Mouse (Mus musculus) spleen, postnatal 14 days (tissue): ENCODE measurements around the gene Rpl36-ps4.
"Not testable (repeated sequence)": the region's sequence is repeated elsewhere in the genome, so short reads cannot be mapped to it uniquely, and the experiment has no call there.

Experiments
- DNase-seq, 2 experiments: peaks; one replicate each; pipeline ENCODE4 v3.0.0; 2021 to 2022; ENCODE audit warnings: low spot score in 2 of 2

The Rpl36-ps4 gene

DNA sequence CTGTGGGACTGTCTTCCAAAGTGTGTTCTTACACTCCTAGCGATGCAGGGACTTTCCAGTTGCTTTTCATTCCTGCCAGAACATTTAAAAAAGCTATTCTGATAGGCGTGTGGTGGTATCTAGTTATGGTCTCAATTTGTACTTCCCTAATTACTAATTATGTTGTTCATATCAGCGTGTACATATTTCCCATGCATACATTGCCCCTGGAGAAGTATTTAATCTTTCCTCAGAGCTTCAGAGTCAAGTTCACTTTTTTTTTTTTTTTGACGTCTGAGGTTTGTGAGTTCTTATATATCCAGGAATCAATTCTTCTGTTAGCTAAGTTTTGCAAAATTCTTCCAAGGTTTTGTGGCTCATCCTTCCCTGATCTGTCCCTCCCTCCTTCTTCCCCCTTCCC lies 15.4 kb downstream of the Rpl36-ps4 start:
- no peak for DNase-seq

DNA sequence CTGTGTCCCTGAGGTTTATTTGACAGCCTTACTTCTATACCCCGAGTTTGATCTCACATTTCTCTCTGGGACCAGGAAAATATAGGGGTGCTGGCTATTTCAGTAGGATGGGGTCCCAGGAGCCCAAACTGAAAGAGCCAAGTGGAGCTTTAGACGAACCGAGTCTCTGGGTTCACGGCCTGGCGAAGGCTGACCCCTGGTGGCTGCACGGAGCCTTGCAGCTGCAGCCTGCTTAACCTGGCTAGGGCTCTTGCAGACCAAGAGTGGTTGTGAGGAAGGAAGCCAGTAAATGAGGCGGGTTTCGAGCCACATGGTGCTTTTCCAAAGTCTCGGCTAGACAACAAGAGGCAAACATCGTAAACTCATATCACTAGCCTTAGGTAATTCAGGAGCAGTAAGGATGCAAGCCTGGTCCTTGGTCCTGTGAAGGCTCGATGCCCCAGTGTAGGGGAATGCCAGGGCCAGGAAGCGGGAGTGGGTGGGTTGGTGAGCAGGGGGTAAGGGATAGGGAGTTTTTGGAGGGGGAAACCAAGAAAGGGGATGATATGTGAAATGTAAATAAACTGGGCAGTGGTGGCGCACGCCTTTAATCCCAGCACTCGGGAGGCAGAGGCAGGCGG lies 28.3 kb downstream of the Rpl36-ps4 start:
- DNase-seq: peak; percentile 44 to 58

GRCm38 (mm10) chr17:87954618-87955124 lies 33.9 kb downstream of the Rpl36-ps4 start:
- not testable (repeated sequence) for DNase-seq

DNA sequence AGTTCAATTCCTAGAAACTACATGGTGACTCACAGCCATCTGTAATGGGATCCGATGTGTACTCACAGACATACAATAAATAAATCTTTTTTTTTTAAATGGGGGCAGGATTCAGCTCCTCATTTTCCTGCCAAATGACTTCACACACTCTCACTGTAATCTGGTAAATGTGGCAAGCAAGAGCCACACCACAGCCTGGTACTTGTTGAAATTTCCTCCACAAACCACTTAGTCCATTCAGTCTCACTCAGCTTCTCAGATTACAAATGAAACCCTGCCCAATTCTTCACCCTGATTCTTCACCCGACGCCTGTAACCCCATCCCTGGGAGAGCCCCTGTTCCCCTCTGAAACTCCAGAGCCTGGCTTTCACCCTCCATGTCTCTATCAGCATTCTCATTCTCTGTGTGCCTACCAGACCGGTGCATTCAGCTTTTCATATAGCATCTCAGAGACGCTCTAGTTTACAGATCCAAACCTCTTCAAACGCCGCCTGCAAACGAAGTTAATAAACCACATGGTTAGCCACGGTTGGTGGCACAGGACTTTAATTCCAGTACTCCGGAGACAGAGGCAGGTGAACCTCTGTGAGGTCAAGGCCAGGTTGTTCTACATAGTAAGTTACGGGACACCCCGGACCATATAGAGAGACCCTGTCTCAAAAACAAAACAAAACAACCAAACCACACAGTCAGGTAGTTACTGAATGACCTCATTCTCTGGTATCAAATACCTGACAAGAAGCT lies 36.5 kb downstream of the Rpl36-ps4 start:
- no peak for DNase-seq

DNA sequence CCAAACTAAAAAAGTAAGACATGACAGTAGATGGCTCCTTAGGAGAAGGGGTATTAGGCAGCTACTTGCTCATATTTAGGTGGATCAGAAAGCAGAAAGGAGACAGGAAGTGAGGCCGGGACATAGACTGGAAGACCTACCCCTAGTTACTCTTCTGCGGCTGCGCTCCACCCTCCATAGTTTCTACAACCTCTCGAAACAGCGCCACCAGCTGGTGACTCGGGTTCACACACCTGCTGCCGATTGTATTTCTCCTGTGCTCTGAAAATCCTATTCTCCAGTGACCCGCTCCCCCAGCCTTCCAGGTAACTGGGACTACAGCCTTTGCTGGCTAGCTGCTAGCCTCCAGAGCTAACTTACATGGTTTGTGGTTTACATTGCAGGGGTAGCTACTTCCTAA lies 37.5 kb downstream of the Rpl36-ps4 start:
- DNase-seq: no peak

- DNase-seq: not testable (repeated sequence)
Measured at GRCm38 (mm10) chr17:87959406-87959805, 38.6 kb downstream of the Rpl36-ps4 start.

- not testable (repeated sequence) for DNase-seq
Measured at GRCm38 (mm10) chr17:87959931-87960330, 39.2 kb downstream of the Rpl36-ps4 start.

DNA sequence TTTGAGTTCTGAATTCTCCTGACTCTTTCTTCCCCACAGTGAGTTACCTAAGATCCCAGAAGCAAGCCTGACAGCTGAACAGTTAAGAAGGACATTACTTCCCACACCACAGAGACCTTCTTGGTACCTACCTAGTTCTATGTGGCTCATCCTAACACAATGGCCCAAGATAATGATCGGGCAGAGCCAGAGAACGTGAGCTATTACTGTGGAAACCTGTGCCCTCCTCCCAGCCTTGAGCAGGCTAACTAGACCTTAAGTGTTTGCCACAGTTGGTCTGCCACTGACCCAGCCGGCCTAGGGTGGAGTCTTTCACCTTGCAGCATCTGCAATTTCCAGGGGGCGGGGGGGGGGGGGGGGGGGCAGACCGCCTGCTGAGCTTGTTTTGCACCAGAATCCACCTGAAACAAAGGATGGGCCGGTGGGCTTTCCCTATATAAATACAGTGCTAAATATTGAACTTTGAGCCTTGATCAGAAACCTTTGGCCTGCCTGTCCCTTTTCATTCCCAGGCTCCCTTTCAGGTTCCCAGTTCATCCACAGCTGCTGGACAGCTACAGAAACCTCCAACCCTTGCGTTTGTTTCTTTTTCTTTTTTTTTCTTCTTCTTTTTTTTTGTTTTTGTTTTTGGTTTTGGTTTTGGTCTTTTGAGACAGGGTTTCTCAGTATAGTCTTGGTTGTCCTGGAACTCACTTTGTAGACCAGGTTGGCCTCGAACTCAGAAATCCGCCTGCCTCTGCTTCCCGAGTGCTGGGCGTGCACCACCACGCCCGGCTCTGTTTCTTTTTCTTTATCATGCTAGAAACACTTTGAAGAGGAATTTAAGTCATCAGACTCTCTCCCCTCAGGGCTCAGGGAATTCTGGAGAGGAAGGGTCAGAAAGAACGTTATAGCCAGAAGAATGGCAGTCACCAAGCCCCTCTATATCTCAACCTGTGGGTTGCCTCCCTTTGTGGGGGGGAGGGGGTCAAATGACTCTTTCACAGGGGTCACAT lies 42.6 kb downstream of the Rpl36-ps4 start:
- no peak for DNase-seq

GRCm38 (mm10) chr17:87968483-87968926 lies 47.7 kb downstream of the Rpl36-ps4 start:
- DNase-seq: not testable (repeated sequence)
